Mouse (Mus musculus) left cerebral cortex, adult 2 months (tissue): ENCODE measurements around the gene Sorl1. TPM values are rescaled to one million over a fixed set of nuclear protein-coding genes. Genes with fewer than 3 reads are reported as not detected.

Experiments used
- DNase-seq, 2 experiments: peaks; one replicate each; pipeline ENCODE4 v3.0.0; 2021 to 2022; ENCODE audit warnings: low spot score in 2 of 2, mixed read lengths in 1 of 2; ENCODE audit errors: extremely low spot score in 1 of 2
- H3K27ac ChIP-seq: fragments of 200-600 bp; 2 replicates; pipeline ENCODE4 v1.8.1; 2022
- H3K4me3 ChIP-seq: fragments of 200-600 bp; 2 replicates; pipeline ENCODE4 v1.8.1; 2022
- CTCF ChIP-seq: fragments of 200-600 bp; IDR thresholded peaks from 2 replicates; pipeline ENCODE4 v1.8.1; 2022; ENCODE audit warnings: antibody characterized with exemption, mild to moderate bottlenecking, moderate library complexity
- intact Hi-C: fragments of 180-260 bp; cut with DNase I; formaldehyde crosslinking; loops from one replicate; pipeline ENCODE4 v1.15.1; 2025
- total RNA-seq, 2 experiments: library from RNA; stranded (reverse); gene quantifications; 2 replicates each; pipeline ENCODE4 v1.2.3; 2021

Sorl1 gene
- total RNA-seq, 2 experiments from 2014 or later, result 238 to 239 TPM

DNA sequence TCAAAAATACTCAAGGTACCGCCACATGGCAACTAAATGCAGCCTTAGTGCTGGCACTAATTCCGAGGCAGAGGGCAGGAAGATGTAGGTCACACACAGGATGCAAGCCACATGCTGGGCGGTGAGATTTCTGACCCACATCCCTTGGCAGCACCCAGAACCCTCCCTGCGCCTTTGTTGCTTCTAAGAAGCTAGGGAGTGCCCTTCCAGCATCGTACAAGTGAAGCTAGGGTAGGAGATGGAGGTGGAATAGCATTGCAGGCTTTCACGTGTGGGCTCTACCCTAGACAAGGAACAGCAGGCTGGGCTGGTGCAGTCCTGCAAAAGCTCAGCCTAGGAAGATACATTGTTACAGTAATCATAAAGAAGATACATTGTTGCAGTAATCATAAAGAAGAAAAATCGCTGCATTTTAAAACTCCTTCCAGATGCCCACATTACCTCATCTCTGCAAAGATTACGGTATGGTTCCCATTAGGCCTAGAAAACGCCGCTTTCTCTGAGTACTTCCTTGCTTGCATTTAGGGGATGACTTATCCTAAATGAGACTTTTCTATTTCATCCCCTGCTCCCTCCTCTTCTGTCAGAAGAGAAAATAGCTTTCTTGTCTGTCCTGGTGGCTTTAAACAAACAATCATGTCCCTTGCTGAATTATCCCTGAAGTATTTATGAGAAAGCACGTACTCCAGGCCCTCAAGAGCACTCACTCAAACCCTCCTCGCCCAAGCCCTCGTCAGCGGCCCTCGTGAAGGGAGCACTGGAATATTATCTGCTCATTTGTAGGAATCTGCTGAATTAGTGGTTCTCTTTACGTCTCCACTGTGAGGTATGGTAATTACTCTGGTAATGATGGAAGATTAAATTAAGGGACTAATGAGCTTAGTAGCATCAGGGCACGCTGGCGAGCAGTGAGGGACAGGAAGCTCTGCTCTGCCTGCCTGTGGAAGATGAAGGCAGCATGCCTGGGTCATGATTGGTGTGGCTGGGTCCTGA lies 84.8 kb downstream of the Sorl1 start:
- peak overlapping the region; percentile 32 for H3K27ac ChIP-seq
- no peak for DNase-seq
- no peak overlapping the region for H3K4me3 ChIP-seq
- intact Hi-C loops, result no loop called here
- no peak for TF ChIP-seq CTCF

GRCm38 (mm10) chr9:42036885-42037284 lies 87.2 kb downstream of the Sorl1 start:
- no peak overlapping the region for H3K4me3 ChIP-seq
- no peak overlapping the region for H3K27ac ChIP-seq
- intact Hi-C loops, result no loop called here
- no peak for DNase-seq
- TF ChIP-seq CTCF, result no peak

- DNase-seq, result no peak
- Histone ChIP-seq H3K27ac (no peak overlapping the region), H3K4me3 (no peak overlapping the region)
- intact Hi-C loops, result no loop called here
- no peak for TF ChIP-seq CTCF
These were observed 88.1 kb downstream of the Sorl1 start for GRCm38 (mm10) chr9:42035995-42036394.

DNA sequence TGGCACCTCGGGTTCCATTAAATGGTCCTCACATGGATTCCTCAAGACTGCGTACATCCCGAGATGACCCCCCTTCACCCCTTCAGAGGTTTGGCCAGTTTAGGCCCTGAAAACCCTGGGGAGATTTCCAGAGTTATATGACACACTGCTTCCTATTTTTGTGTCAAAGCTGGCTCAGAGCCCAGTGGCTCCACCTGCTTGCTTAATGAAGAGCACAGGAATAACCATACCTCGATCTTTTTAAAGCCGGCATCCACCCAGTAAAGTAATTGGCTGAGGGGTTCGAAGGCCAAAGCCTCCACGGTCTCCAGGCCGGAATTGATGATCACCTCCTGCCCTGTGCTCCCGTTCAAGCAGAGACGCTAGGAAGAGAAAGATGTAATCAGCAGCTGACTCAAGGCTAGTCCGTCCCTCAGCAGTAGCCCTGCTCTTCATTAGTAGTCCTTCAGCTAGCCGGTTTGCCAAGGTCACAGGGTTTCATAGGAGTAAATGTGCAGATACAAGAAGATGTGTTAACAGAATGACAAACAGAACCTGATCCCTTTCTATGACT lies 88.8 kb downstream of the Sorl1 start:
- no peak for DNase-seq
- Histone ChIP-seq H3K27ac (no peak overlapping the region), H3K4me3 (no peak overlapping the region)
- intact Hi-C loops, result no loop called here
- no peak for TF ChIP-seq CTCF

DNA sequence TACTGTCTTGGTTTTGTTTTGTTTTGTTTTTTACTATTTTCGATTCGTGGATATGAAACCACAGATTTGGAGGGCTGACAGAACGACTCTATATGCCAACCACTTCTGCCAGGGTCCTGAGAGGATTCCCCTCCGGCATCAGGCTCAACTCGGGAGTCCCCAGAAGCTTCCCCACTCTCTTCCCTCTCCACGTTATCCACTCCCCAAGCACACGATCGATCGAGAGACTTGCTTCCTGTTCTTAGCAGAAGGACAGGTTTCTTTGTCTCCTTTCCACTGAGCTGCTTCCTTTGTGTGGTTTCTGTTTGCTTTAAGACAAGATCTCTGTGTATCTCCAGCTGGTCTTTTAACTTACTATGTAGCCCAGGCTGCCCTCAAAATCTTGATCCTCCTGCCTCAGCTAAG lies 90.0 kb downstream of the Sorl1 start:
- no peak overlapping the region for H3K4me3 ChIP-seq
- no peak overlapping the region for H3K27ac ChIP-seq
- intact Hi-C loops, result no loop called here
- DNase-seq, result no peak
- TF ChIP-seq CTCF, result no peak

DNA sequence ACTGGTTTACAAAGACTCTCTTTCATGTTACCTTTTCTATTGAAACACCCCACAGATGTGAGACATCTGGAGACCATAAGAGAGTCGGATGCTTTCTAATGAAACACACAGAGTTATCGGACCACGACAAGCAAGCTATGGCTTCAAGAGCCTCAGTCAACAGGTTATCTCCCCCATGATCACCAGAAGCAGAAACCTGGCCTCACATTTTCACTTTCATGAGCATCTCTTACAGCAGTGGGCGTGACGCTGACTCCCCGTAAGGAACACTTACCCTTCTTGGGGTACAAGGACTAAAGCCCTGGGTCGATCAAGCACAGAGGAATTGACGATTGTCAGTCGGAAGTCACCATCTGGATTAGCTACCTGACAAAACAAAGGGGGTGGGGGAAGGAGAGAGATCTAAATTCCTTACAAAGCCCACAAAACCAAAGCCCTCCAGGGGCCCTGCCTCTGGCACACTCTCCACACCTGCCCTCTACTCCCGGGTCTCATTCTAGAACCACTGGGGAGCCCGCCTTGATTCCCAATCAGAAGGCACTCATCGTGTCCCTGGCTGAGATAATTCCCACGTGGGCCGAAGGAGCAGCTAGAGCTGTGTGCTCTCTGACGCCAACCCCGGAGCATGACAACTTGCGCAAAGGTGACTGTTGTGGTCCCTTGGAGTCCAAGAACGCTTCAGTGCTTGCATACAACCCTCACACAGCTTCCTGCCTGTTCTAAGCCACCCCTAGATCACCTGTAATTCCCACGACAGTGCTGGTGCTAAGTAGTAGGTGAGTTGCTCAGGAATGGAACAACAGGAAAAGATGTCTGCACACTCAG lies 90.6 kb downstream of the Sorl1 start:
- H3K4me3 ChIP-seq, result no peak overlapping the region
- H3K27ac ChIP-seq, result no peak overlapping the region
- no peak for DNase-seq
- intact Hi-C loops, result no loop called here
- no peak for TF ChIP-seq CTCF

- no peak overlapping the region for H3K4me3 ChIP-seq
- no peak for TF ChIP-seq CTCF
- no peak for DNase-seq
- intact Hi-C loops, result no loop called here
- no peak overlapping the region for H3K27ac ChIP-seq
These were observed 91.7 kb downstream of the Sorl1 start for GRCm38 (mm10) chr9:42032419-42032818.

DNA sequence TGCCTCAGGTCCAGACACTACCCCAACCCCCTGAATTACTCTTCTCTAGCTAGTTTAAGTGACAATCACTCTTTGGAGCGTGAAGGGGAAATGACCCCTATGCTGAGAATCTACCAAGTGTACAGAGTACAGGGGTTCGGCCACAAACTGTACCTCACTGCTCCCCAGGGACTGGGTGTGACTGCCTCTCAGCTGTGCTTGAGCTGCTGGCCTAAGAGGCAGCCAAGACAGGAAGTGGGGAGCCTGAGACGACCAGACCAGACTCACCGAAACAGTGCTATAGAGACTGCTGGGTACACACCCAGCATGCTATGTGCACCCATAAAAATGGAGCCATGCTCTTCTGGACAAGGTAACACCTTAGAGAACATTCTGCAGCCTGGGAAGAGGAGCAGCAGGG lies 95.3 kb downstream of the Sorl1 start:
- no peak for DNase-seq
- no peak for TF ChIP-seq CTCF
- intact Hi-C loops, result no loop called here
- Histone ChIP-seq H3K27ac (peak overlapping the region; percentile 55; the same call in 1 of the 2 replicates), H3K4me3 (no peak overlapping the region)

- TF ChIP-seq CTCF, result no peak
- no peak for DNase-seq
- intact Hi-C loops, result no loop called here
- no peak overlapping the region for H3K4me3 ChIP-seq
- no peak overlapping the region for H3K27ac ChIP-seq
These were observed 99.8 kb downstream of the Sorl1 start for GRCm38 (mm10) chr9:42024257-42024656.

GRCm38 (mm10) chr9:42023383-42023782 lies 100.7 kb downstream of the Sorl1 start:
- Histone ChIP-seq H3K27ac (no peak overlapping the region), H3K4me3 (no peak overlapping the region)
- intact Hi-C loops, result no loop called here
- TF ChIP-seq CTCF, result no peak
- no peak for DNase-seq

GRCm38 (mm10) chr9:42022318-42022717 lies 101.8 kb downstream of the Sorl1 start:
- DNase-seq, result no peak
- Histone ChIP-seq H3K27ac (no peak overlapping the region), H3K4me3 (no peak overlapping the region)
- TF ChIP-seq CTCF, result no peak
- intact Hi-C loops, result no loop called here
